Mouse (Mus musculus) lung, postnatal 0 days (tissue): ENCODE data around the gene Map4k5.

Source experiments
- CTCF ChIP-seq: IDR thresholded peaks from 2 replicates; pipeline ENCODE4 v1.5.1; 2016; ENCODE audit warnings: antibody characterized with exemption, mild to moderate bottlenecking
- EP300 ChIP-seq: IDR thresholded peaks from 2 replicates; pipeline ENCODE4 v1.6.1; 2016; ENCODE audit warnings: antibody characterized with exemption, mild to moderate bottlenecking, control low read depth

GRCm38 (mm10) chr12:69908511-69908900 lies 15.5 kb upstream of the Map4k5 start:
- TF ChIP-seq CTCF (no peak), EP300 (no peak)
